Mouse (Mus musculus) megakaryocyte, embryonic 14.5 days (primary cell): ENCODE data around the gene Mov10.

ENCODE experiments used
- FLI1 ChIP-seq: IDR thresholded peaks from 2 replicates; pipeline ENCODE4 v1.6.1; 2012; ENCODE audit warnings: low read length, inconsistent platforms, mixed read lengths
- GATA1 ChIP-seq: IDR thresholded peaks from 3 replicates; pipeline ENCODE4 v1.6.1; 2012; ENCODE audit warnings: mixed read lengths, low read length, inconsistent platforms, borderline replicate concordance

DNA sequence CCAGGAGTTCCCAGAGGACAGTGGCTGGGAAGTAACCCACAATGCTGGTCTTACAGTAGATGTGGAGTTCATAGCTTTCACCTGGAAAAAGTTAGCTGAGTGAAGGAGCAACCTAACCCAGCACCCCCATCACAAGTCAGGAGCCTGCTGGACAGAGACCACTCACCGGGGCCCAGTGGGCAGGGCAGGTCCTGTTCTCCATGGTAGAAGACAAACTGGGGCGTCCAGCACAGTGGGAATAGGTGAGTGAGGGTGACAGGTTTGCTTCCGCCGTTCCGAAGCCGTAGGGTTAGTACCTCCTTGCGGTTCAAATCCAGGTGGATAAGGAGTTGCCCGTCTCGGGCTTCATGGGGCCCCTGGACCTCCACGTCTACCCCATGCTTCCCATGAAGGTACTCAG lies 14.1 kb downstream of the Mov10 start:
- TF ChIP-seq GATA1 (no peak), FLI1 (no peak)
